Mouse (Mus musculus) liver, adult 2 months (tissue): ENCODE data around the gene Slc6a4.

Source experiments
- CTCF ChIP-seq: fragments of 200-500 bp; IDR thresholded peaks from 2 replicates; pipeline ENCODE4 v1.5.1; 2011; ENCODE audit warnings: low read depth, low read length, control low read depth
- POLR2A ChIP-seq: fragments of 200-500 bp; IDR thresholded peaks from 2 replicates; pipeline ENCODE4 v1.6.1; 2011; ENCODE audit warnings: low read length, control low read depth; ENCODE audit not compliant: insufficient read depth; ENCODE audit errors: extremely low read depth

DNA sequence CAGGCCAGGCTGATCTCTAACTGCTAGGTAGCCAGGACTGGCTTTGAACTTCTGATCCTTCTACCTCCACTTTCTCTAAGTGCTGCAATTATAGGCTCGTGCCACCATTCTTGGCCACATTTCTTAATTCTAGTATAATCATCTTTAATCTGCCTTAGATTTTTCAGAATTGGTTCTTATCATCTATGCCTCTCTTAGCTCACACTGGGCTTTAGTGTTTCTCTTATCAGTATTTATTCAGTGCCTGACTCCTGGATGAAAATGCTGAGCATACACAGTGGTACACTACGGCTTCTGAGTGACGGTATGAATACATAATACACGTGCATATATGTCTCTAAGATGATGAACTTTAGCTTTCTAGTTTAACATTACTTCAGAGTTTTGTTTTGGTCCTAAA is 70.4 kb downstream of the Slc6a4 start:
- TF ChIP-seq CTCF (no peak), POLR2A (no peak)
